Mouse (Mus musculus) neural tube, embryonic 14.5 days (tissue): ENCODE data around the gene Cox20. TPM values are rescaled to one million over a fixed set of nuclear protein-coding genes. Genes with fewer than 3 reads are reported as not detected.
"Not testable (repeated sequence)": the region's sequence is repeated elsewhere in the genome, so short reads cannot be mapped to it uniquely, and the experiment has no call there.

Experiments used
- ATAC-seq: fragments of 200-750 bp; cut with Nextera tagmentation; 2 replicates; pipeline ENCODE4 v1.8.0; 2017; ENCODE audit warnings: low read depth, mild to moderate bottlenecking, moderate TSS enrichment, moderate library complexity
- H3K27ac ChIP-seq: fragments of 300-500 bp; sonication (generic); 2 replicates; pipeline ENCODE4 v1.5.1; 2014; ENCODE audit warnings: low read depth, mild to moderate bottlenecking, control low read depth, low read length, moderate library complexity, mixed read lengths
- H3K27me3 ChIP-seq: fragments of 300-500 bp; sonication (generic); 2 replicates; pipeline ENCODE4 v1.6.1; 2014; ENCODE audit warnings: low read length; ENCODE audit not compliant: control insufficient read depth, insufficient read depth
- H3K36me3 ChIP-seq: fragments of 300-500 bp; sonication (generic); 2 replicates; pipeline ENCODE4 v1.6.1; 2014; ENCODE audit warnings: low read length, mixed read lengths; ENCODE audit not compliant: control insufficient read depth, insufficient read depth
- H3K4me1 ChIP-seq: fragments of 300-500 bp; sonication (generic); 2 replicates; pipeline ENCODE4 v1.6.1; 2014; ENCODE audit warnings: low read length; ENCODE audit not compliant: control insufficient read depth, insufficient read depth
- H3K4me2 ChIP-seq: fragments of 300-500 bp; sonication (generic); 2 replicates; pipeline ENCODE4 v1.6.1; 2014; ENCODE audit warnings: mild to moderate bottlenecking, low read depth, low read length, control low read depth
- H3K4me3 ChIP-seq: fragments of 300-500 bp; sonication (generic); 2 replicates; pipeline ENCODE4 v1.5.1; 2014; ENCODE audit warnings: low read depth, low read length, control low read depth, mixed read lengths
- H3K9ac ChIP-seq: fragments of 300-500 bp; sonication (generic); replicated peaks from 2 replicates; pipeline ENCODE4 v1.6.1; 2014; ENCODE audit warnings: low read depth, mild to moderate bottlenecking, control low read depth, low read length, mixed read lengths
- H3K9me3 ChIP-seq: fragments of 300-500 bp; sonication (generic); 2 replicates; pipeline ENCODE4 v1.6.1; 2016; ENCODE audit warnings: low read length; ENCODE audit not compliant: control insufficient read depth
- WGBS: fragments of 180-500 bp; shearing (Covaris S2); extraction: QIAGEN DNeasy Blood & Tissue Kit; methylation state at CpG from one replicate; pipeline ENCODE4 v1.1.7; 2014; 5-methylcytosine and 5-hydroxymethylcytosine counted together
- polyA plus RNA-seq: library from polyadenylated mRNA; unstranded; fragments of >200 nt; fragmentation: Nextera tagmentation; extraction: Ambion mirVana; gene quantifications from 2 replicates; pipeline ENCODE4 v1.2.1, GENCODE M21; 2014

The Cox20 gene
- polyA plus RNA-seq, 1 experiment from 2014 or later = 105 TPM

DNA sequence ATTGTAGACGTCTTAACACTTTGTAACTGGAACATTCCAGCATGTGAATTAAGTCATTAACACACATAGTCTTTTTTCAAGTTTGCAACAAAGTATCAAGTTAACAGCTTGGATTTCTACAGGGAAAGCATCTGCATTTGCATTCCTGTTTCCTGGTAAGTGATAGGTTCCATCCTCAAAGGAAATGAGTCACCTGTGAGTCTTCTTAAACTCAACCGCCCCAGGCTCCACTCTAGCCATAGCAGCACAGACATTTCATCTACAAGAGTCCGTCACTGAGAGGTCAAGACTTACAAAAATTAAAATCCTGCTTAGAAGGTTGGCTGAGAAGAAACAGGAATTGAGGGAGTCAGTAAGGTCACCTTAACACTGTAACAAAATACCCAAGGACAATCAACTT lies 27.2 kb upstream of the Cox20 start:
- Histone ChIP-seq H3K9me3 (no peaks in the 10 kb centered on the region), H3K36me3 (no peaks in the 10 kb centered on the region), H3K4me2 (no peak overlapping the region), H3K27ac (no peak overlapping the region), H3K27me3 (no peaks in the 10 kb centered on the region), H3K9ac (no peak overlapping the region), H3K4me1 (no peaks in the 10 kb centered on the region), H3K4me3 (no peak overlapping the region)
- ATAC-seq = no peak
- WGBS = 88% methylated on average over 3 of the region's 3 CpGs

DNA sequence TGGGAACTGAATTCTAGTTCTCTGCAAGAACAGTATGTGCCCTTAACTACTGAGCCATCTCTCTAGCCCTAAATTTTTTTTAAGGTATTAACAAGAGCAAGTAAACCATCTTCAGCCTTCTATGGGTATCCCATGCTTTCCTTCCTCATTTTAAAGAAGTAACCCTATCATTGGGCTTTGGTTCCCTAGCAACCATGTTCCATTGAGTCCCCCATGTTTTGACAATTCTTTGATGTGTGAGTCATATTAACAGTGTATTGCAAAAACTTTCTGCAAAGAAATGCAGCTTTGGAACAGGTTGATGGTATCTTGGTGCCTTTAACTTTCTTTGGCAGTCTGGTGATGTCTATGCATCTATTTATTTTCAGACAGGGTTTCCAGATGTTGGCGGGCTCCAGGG lies 24.9 kb upstream of the Cox20 start:
- Histone ChIP-seq H3K9ac (no peak overlapping the region), H3K4me3 (no peak overlapping the region), H3K27me3 (no peaks in the 10 kb centered on the region), H3K9me3 (no peaks in the 10 kb centered on the region), H3K4me2 (no peak overlapping the region), H3K4me1 (no peaks in the 10 kb centered on the region), H3K36me3 (no peaks in the 10 kb centered on the region), H3K27ac (no peak overlapping the region)
- WGBS = 98% methylated on average over 1 of the region's 1 CpGs
- no peak for ATAC-seq

DNA sequence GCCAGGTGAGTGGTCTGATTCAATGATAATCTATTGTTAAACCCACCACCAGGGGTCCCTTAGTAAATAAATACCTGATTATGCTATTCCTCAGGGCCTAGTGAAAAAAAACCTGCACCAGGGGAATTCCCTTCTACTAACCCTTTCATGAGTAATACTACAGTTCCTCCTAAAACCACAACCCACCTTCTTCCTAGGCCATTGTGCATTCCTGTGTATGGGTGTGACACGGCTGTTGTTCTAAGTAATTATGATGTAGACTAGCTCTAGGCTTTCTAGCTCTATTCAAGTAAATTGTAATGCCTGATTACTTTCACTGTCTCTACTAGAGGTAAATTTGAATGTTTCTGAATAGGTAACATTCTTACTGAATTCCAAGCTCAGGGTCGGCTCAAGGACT lies 17.7 kb upstream of the Cox20 start:
- not testable (repeated sequence) for H3K36me3 ChIP-seq, H3K27me3 ChIP-seq, H3K4me1 ChIP-seq, H3K4me2 ChIP-seq, H3K27ac ChIP-seq, H3K9ac ChIP-seq, H3K9me3 ChIP-seq, H3K4me3 ChIP-seq, ATAC-seq
- WGBS = 95% methylated on average over 2 of the region's 2 CpGs

DNA sequence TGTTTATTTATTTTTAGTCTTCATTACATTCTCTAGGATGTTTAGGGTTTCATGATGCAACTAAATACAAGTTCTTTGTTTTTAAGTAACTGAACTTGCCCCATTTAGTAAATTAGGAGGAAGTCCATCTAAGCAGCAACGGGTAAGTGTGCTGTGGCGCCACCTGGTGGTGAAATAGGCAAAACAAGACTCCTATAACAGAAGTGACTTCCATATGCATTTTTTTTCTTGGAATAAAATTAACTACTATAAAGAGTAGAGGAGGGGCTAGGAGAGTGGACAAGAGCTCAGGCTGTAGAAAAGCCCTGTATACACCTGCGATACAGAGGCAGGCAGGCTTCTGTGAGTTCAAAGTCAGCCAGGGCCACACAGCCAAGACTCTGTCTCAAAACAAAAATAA lies 15.5 kb upstream of the Cox20 start:
- Histone ChIP-seq H3K4me1 (no peaks in the 10 kb centered on the region), H3K4me3 (no peak overlapping the region), H3K36me3 (no peaks in the 10 kb centered on the region), H3K9ac (no peak overlapping the region), H3K9me3 (no peaks in the 10 kb centered on the region), H3K27ac (no peak overlapping the region), H3K27me3 (no peaks in the 10 kb centered on the region), H3K4me2 (no peak overlapping the region)
- WGBS = 28% methylated on average over 3 of the region's 3 CpGs
- peak; percentile 51 for ATAC-seq

DNA sequence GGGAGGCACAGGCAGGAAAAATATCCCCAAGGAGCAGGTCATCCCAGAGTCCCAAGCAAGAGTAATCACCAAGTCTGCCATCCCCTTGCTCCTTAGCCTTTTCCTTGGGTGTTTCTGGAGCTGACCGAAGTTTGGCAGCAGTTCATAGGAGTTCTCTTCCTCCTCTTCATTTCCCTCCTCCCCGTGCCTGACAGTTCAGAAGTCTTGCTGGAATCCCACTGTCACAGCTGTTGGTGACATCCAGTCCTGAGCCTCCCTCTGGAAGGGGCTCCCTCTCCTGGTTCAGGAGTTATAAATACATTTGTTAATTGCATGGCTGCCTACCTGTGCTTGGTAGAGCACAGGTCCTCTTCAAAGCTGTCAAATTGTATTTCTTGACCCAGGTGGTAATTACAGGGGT lies 9.4 kb upstream of the Cox20 start:
- no peak overlapping the region for H3K4me2 ChIP-seq
- no peak overlapping the region for H3K27ac ChIP-seq
- H3K9ac ChIP-seq = no peak overlapping the region
- WGBS = 69% methylated on average over 2 of the region's 2 CpGs
- ATAC-seq = no peak
- H3K27me3 ChIP-seq = no peaks in the 10 kb centered on the region
- H3K36me3 ChIP-seq = no peaks in the 10 kb centered on the region
- no peaks in the 10 kb centered on the region for H3K4me1 ChIP-seq
- H3K9me3 ChIP-seq = no peaks in the 10 kb centered on the region
- no peak overlapping the region for H3K4me3 ChIP-seq

DNA sequence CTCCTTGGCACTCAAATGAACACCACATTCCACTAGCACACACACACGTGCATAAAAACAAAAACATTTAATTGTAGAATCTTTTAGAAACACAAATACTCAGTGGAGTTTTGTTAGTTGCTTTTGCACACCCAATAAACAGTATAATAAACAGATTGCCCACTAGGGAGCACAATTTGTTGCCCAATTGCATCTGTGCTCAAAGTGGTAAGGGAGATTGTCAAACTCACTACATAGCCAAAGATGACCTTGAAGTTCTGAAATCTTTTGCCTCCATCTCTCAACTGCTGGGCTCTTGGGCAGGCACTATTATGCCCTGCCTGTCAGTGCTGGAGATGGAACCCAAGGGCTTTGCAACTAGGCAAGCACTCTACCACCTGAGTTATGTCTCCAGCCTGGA lies 8.8 kb upstream of the Cox20 start:
- H3K9me3 ChIP-seq = no peaks in the 10 kb centered on the region
- H3K4me2 ChIP-seq = no peak overlapping the region
- 73% methylated on average over 1 of the region's 1 CpGs for WGBS
- H3K9ac ChIP-seq = no peak overlapping the region
- no peak overlapping the region for H3K27ac ChIP-seq
- no peak for ATAC-seq
- no peaks in the 10 kb centered on the region for H3K4me1 ChIP-seq
- no peaks in the 10 kb centered on the region for H3K27me3 ChIP-seq
- H3K4me3 ChIP-seq = no peak overlapping the region
- H3K36me3 ChIP-seq = no peaks in the 10 kb centered on the region

DNA sequence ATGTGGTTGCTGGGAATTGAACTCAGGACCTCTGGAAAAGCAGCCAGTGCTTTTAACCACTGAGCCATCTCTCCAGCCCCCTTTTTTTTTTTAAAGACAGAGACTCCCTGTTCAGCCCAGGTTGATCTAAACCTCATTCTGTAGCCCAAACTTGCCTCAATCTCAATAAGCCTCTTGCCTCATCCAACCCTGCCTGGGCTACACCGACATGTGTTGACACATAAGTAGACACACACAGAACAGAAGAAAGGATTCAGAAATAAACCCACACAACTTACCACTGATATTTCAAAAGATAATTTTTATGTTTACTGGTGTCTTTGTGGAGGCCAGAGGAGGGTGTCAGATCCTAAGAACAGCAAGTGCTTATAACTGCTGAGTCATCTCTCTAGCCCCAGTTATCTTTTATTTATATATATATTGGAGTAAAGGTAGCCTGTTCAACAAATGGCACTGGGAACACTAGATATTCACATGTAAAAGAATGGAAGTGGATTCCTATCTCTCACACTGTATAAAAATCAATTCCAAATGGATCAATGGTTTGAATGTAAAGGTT lies 5.8 kb upstream of the Cox20 start:
- 97% methylated on average over 1 of the region's 1 CpGs for WGBS

DNA sequence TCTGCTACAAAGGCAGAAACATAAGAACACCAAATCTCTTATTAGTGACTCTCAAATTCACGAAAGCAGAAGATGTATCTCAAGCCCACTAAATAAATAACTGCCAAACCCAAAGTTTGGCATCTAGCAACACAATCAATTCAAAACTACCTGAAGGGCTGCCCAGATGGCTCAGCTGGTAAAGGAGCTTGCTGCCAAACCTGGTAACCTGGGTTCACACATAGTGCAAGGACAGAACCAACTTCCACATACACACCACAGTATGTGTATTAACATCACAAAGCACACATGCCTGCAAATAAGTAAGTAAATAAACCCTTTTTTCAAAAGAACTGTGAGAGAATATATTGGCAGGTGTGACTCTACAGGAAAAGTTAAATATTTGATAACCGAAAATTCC lies 4.7 kb upstream of the Cox20 start:
- no peak for ATAC-seq
- peaks cover 4% of the 10 kb centered on the region; the same call in 1 of the 2 replicates for H3K4me1 ChIP-seq
- no peaks in the 10 kb centered on the region for H3K36me3 ChIP-seq
- H3K4me3 ChIP-seq = no peak overlapping the region
- H3K27me3 ChIP-seq = no peaks in the 10 kb centered on the region
- no peak overlapping the region for H3K9ac ChIP-seq
- WGBS = 93% methylated on average over 2 of the region's 2 CpGs
- H3K4me2 ChIP-seq = no peak overlapping the region
- H3K27ac ChIP-seq = no peak overlapping the region
- no peaks in the 10 kb centered on the region for H3K9me3 ChIP-seq

More for the DNA sequence above, 5.8 kb upstream of the Cox20 start:
- Histone ChIP-seq H3K4me1 (peaks cover 4% of the 10 kb centered on the region; the same call in 1 of the 2 replicates), H3K4me3 (no peak overlapping the region), H3K4me2 (no peak overlapping the region), H3K9me3 (no peaks in the 10 kb centered on the region), H3K9ac (no peak overlapping the region), H3K36me3 (no peaks in the 10 kb centered on the region), H3K27ac (no peak overlapping the region), H3K27me3 (no peaks in the 10 kb centered on the region)
- ATAC-seq = no peak

DNA sequence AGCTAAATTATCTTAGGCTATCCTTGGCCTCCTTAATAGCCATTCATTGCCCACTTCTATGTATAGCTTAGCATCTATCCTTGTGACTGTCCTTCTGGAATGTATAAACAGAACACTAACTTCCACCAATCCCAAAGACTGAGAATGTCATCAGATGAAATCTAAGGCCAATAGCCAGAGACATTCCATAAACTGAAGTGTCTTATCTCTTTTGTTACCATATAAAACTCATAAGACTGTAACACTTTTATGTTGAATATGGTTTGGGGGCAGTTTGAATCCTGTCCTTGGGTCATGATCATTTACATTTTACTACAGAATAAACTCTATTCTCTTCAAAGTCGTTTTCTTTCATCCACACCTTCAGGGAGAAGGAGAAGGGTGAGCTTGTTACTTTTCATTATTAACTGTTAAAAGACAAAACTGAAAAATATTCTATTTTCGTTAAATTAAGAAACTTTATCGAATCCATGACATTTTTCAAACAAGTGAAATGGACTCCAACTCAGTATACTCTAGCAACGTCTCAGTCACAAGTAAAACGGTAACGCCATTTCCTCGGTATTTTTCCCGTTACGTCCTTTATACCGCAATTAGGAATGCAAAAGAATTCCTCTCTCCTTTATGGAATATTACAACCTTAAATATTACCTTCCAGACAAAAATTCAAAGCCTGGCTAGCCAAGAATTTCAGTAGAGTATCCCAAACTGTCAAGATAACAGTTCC lies 1.5 kb upstream of the Cox20 start:
- Histone ChIP-seq H3K27me3 (no peaks in the 10 kb centered on the region), H3K36me3 (peaks cover 6% of the 10 kb centered on the region), H3K9me3 (no peaks in the 10 kb centered on the region), H3K4me1 (peaks cover 26% of the 10 kb centered on the region), H3K27ac (peak overlapping the region; percentile 100), H3K9ac (peak overlapping the region; percentile 83), H3K4me3 (peak overlapping the region; percentile 64), H3K4me2 (peak overlapping the region; percentile 94)
- ATAC-seq = no peak
- WGBS = 24% methylated on average over 10 of the region's 10 CpGs
